Mouse (Mus musculus) forebrain, embryonic 16.5 days (tissue): Measurements from ENCODE around the gene Mcts2. TPM values are rescaled to one million over a fixed set of nuclear protein-coding genes. Genes with fewer than 3 reads are reported as not detected.

Experiments
- ATAC-seq: fragments of 200-750 bp; cut with Nextera tagmentation; 2 replicates; pipeline ENCODE4 v1.8.0; 2017; ENCODE audit warnings: mild to moderate bottlenecking, moderate library complexity
- H3K27ac ChIP-seq: fragments of 300-500 bp; sonication (generic); 2 replicates; pipeline ENCODE4 v1.5.1; 2014; ENCODE audit warnings: low read length, control low read depth
- H3K27me3 ChIP-seq: fragments of 300-500 bp; sonication (generic); replicated peaks from 2 replicates; pipeline ENCODE4 v1.6.1; 2014; ENCODE audit warnings: low read length; ENCODE audit not compliant: control insufficient read depth, insufficient read depth
- H3K36me3 ChIP-seq: fragments of 300-500 bp; sonication (generic); 2 replicates; pipeline ENCODE4 v1.6.1; 2014; ENCODE audit not compliant: control insufficient read depth, insufficient read depth
- H3K4me1 ChIP-seq: fragments of 300-500 bp; sonication (generic); replicated peaks from 2 replicates; pipeline ENCODE4 v1.6.1; 2014; ENCODE audit warnings: low read length; ENCODE audit not compliant: control insufficient read depth, insufficient read depth
- H3K4me2 ChIP-seq: fragments of 300-500 bp; sonication (generic); 2 replicates; pipeline ENCODE4 v1.6.1; 2014; ENCODE audit warnings: mild to moderate bottlenecking, low read length, control low read depth
- H3K4me3 ChIP-seq: fragments of 300-500 bp; sonication (generic); replicated peaks from 2 replicates; pipeline ENCODE4 v1.5.1; 2014; ENCODE audit warnings: mild to moderate bottlenecking, low read length, control low read depth
- H3K9ac ChIP-seq: fragments of 300-500 bp; sonication (generic); replicated peaks from 2 replicates; pipeline ENCODE4 v1.6.1; 2014; ENCODE audit warnings: low read depth, low read length, control low read depth
- H3K9me3 ChIP-seq: fragments of 300-500 bp; sonication (generic); 2 replicates; pipeline ENCODE4 v1.6.1; 2016; ENCODE audit warnings: low read length; ENCODE audit not compliant: control insufficient read depth
- WGBS: fragments of 180-500 bp; shearing (Covaris S2); extraction: QIAGEN DNeasy Blood & Tissue Kit; methylation state at CpG from one replicate; pipeline ENCODE4 v1.1.7; 2014; 5-methylcytosine and 5-hydroxymethylcytosine counted together
- polyA plus RNA-seq: library from polyadenylated mRNA; unstranded; fragments of >200 nt; fragmentation: Nextera tagmentation; extraction: Ambion mirVana; gene quantifications from 2 replicates; pipeline ENCODE4 v1.2.1, GENCODE M21; 2015

Mcts2 gene
- polyA plus RNA-seq, 1 experiment from 2014 or later = 32.8 TPM

DNA sequence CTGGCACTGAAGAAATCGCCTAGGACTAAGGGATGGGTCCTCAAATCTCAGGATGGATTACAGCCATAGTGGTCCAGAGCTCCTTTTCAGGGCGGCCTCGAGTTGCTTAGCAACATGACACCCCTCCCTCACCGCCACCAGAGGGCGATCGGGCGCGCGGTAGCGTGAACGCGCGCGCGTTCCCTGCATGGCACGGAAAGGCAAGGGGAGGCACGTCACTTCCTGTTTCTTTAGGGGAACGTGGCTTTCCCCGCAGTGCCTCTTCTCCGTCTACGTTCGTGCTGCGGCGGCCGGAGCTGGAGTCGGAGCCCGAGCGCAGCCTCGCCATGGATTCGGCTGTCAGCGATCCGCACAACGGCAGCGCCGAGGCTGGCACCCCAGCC, 17.6 kb upstream of the Mcts2 start, which contains the start of gene H13:
TSS of gene H13 (plus strand) at position 206 of the 383 bp plus-strand sequence.
- peak; percentile 84 for ATAC-seq
- 0% methylated on average over 35 of the region's 35 CpGs for WGBS
- no peaks in the 10 kb centered on the region for H3K9me3 ChIP-seq
- H3K4me1 ChIP-seq = peaks cover 36% of the 10 kb centered on the region
- no peaks in the 10 kb centered on the region for H3K27me3 ChIP-seq
- peak within 1 kb of the TSS; percentile 99 for H3K4me3 ChIP-seq
- H3K9ac ChIP-seq = peak within 1 kb of the TSS; percentile 97
- H3K27ac ChIP-seq = peak within 1 kb of the TSS; percentile 82
- H3K4me2 ChIP-seq = peak within 1 kb of the TSS; percentile 94
- H3K36me3 ChIP-seq = peaks cover 3% of the 10 kb centered on the region; the same call in 1 of the 2 replicates

DNA sequence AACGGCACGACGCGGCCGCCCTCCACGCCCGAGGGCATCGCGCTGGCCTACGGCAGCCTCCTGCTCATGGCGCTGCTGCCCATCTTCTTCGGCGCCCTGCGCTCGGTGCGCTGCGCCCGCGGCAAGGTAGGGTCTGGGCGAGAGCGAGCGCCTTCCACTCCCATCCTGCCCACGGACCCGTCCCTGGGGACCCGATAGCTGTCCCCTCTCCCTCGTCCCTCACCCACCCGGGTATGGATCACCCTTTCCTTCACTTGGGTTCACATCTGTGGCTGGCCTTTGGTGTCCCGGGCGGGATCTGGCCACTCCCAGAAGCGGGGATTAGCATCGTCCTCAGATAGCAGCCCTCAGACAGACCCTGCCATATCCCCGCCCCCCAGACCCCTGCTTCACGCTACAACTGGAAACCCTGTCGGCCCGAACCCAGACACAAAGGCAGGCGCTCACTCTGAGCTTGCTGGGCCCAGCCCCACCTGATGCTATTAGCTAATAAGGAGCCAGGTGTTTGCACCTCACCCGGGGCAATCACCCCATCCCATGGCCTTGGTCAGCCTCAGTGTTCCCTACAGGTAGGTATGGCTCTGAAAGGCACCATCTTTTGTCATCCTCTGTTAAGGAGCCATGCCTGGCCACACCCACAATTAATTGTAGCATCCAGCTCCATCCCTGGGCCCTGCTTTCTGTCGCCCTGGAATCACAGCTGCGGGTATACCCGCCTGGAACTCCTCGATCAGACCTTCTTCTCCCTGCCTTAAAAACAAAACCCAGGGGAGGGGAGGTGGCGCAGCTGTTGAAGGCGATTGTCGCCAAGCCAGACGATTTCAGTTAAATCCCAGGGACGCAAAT, 17.0 kb upstream of the Mcts2 start:
- Histone ChIP-seq H3K27ac (peak overlapping the region; percentile 82), H3K4me3 (peak overlapping the region; percentile 99), H3K4me1 (peaks cover 38% of the 10 kb centered on the region), H3K27me3 (no peaks in the 10 kb centered on the region), H3K9me3 (no peaks in the 10 kb centered on the region), H3K9ac (peak overlapping the region; percentile 97), H3K36me3 (peaks cover 5% of the 10 kb centered on the region), H3K4me2 (peak overlapping the region; percentile 94)
- peak; percentile 71 for ATAC-seq
- WGBS = under 1% methylated on average over 46 of the region's 46 CpGs

DNA sequence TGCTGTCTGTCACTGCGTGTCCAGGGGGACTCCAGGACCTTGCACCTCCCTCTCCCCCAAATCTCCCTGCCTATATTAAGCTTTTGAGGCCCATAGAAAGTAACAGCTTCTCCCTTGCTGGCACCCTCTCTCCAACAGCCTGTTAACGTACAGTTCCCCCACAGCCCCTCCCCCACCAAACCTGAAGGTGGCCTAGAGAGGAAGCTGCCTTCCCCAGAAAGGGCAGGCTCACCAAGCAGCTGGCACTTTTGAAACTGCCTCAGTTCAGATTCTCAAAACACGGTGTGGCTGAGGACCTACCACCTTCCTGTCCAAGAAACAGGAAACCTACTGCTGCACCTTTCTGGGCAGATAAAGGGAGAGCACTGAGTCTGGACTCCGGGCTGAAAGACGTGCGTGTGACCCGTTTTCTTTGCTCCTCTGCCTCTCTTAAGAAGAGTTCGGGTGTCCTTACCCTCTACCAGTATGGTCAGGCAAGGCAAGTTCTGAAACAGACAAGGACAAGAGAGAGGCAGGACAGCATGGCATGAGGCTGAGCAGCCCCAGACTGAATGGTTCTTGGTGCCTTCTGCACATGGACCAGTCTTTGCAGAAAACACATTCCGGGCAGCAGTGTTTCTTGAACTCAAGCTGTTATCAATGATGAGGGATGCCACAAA, 15.7 kb upstream of the Mcts2 start:
- 57% methylated on average over 9 of the region's 9 CpGs for WGBS
- ATAC-seq = no peak
- H3K4me3 ChIP-seq = peak overlapping the region; percentile 99

DNA sequence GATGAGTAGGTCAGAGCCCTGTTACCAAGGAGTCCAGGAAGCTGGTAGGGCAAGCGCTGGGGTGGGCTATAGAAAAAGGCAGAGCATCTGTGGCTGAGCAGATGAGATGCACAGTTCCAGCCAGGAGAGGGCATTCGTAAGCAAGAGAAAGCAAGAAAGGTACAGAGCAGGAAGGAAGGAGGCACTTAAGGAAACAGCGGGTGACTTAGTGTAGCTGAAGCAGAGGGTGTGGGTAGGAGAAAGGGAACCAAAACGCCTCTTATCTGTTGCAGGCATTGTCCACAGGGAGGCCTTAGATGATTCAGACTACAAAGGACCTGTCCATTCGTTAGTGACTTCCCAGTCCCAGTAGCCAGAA, 15.2 kb upstream of the Mcts2 start:
- H3K9me3 ChIP-seq = no peaks in the 10 kb centered on the region
- no peaks in the 10 kb centered on the region for H3K27me3 ChIP-seq
- 0 out of 2 replicates have a peak overlapping the region, but pooled peaks have one; percentile 82 for H3K27ac ChIP-seq
- H3K4me1 ChIP-seq = peaks cover 43% of the 10 kb centered on the region
- peak overlapping the region; percentile 99 for H3K4me3 ChIP-seq
- no peak for ATAC-seq
- H3K9ac ChIP-seq = peak overlapping the region; percentile 97
- H3K4me2 ChIP-seq = peak overlapping the region; percentile 94
- H3K36me3 ChIP-seq = peaks cover 14% of the 10 kb centered on the region
- WGBS = 27% methylated on average over 5 of the region's 5 CpGs

More for the DNA sequence above, 15.7 kb upstream of the Mcts2 start:
- peaks cover 14% of the 10 kb centered on the region for H3K36me3 ChIP-seq
- no peaks in the 10 kb centered on the region for H3K27me3 ChIP-seq
- peaks cover 43% of the 10 kb centered on the region for H3K4me1 ChIP-seq
- peak overlapping the region; percentile 82 for H3K27ac ChIP-seq
- H3K9ac ChIP-seq = peak overlapping the region; percentile 97
- H3K9me3 ChIP-seq = no peaks in the 10 kb centered on the region
- peak overlapping the region; percentile 94 for H3K4me2 ChIP-seq

DNA sequence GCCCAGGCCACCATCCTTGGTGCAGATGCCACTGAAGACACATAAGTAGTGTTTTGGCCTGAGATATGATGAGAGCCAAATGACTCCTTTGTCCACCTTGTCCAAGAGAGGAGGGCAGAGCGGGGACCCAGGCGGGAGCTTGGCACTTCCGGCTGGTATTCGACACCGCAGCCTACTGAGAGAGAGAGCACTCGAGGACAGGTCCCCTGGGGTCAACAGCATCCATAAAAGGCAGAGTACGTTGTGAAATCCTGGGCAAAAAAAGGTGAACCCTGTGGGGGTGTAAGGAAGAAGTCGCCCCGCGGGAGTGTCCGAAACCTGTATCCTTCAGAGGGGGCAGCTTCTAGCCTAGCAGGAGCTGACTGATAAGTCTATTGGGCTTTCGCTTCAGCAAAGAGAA, 14.7 kb upstream of the Mcts2 start:
- Histone ChIP-seq H3K4me1 (peaks cover 43% of the 10 kb centered on the region), H3K27ac (no peak overlapping the region), H3K9ac (peak overlapping the region; percentile 37), H3K27me3 (no peaks in the 10 kb centered on the region), H3K9me3 (no peaks in the 10 kb centered on the region), H3K36me3 (peaks cover 14% of the 10 kb centered on the region), H3K4me2 (peak overlapping the region; percentile 94), H3K4me3 (peak overlapping the region; percentile 99)
- ATAC-seq = no peak
- WGBS = 87% methylated on average over 12 of the region's 12 CpGs

DNA sequence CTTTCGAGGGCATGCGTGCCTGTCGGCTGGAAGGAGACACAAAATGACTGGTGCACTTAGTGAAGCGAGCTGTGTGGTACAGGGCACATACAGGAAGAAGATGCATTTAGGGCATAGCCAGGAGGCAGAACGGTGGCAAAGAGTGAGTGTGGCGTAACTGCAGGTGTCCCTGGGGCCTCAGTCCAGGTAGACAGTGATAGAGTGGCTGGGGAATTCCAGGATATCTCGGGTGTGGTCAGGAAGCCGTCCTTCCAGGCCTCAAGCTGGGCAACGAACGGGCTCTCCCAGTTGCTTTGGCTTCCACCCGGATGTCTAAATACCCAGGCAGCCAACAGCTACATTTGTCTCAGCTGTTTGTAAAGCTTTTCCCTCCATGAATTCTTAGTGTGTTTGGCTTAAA, 12.7 kb upstream of the Mcts2 start:
- ATAC-seq = no peak
- Histone ChIP-seq H3K4me1 (peaks cover 47% of the 10 kb centered on the region), H3K27me3 (no peaks in the 10 kb centered on the region), H3K9ac (no peak overlapping the region), H3K27ac (no peak overlapping the region), H3K9me3 (no peaks in the 10 kb centered on the region), H3K36me3 (peaks cover 21% of the 10 kb centered on the region), H3K4me2 (no peak overlapping the region), H3K4me3 (no peak overlapping the region)
- 79% methylated on average over 11 of the region's 11 CpGs for WGBS

DNA sequence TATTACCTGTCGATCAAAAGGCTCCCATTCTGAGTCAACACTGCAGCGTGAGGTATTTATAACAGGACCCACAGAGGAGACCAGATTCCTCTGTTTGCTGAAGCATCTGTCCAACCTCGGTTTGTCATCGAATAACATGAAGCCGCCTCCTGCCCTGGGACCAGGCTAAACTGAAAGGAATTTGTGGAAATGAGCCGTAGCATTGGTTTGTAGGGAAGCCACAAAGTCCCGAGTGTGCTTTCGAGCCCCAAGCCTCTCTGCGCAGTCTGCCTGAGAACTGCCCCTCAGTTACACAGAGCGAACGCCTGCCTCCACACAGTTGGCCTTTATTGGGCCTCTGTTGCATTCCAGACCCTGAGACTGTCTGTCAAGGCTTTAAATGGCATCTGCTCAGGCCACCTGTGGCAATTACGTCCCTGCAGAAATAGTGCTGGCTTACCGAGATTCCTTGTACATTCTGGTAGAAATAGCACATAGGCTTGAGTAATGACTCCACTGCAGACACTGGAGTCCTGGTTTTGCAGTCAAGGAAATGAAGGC, 11.5 kb upstream of the Mcts2 start:
- no peak overlapping the region for H3K4me2 ChIP-seq
- H3K27me3 ChIP-seq = no peaks in the 10 kb centered on the region
- H3K4me1 ChIP-seq = peaks cover 57% of the 10 kb centered on the region
- no peak for ATAC-seq
- H3K4me3 ChIP-seq = no peak overlapping the region
- 88% methylated on average over 13 of the region's 13 CpGs for WGBS
- no peak overlapping the region for H3K27ac ChIP-seq
- H3K9ac ChIP-seq = no peak overlapping the region
- peaks cover 26% of the 10 kb centered on the region for H3K36me3 ChIP-seq
- no peaks in the 10 kb centered on the region for H3K9me3 ChIP-seq

DNA sequence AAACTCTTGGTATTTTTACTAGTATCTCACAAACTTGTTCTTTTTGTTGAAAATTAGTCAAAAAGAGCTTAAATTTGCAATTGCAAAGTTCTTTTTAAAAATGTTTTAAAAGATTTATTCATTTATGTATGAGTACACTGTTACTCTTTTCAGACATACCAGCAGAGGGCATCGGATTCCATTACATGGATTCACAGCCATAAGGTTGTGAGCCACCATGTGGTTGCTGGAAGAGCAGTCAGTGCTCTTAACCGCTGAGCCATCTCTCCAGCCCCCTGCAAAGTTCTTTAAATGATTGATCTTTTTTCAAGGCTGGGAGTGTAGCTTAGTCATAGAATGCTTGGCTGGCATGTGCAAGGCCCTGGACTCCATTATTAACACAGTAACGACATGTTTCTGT, 8.5 kb upstream of the Mcts2 start:
- peaks cover 31% of the 10 kb centered on the region for H3K4me1 ChIP-seq
- H3K36me3 ChIP-seq = peaks cover 47% of the 10 kb centered on the region
- 60% methylated on average over 3 of the region's 3 CpGs for WGBS
- no peak overlapping the region for H3K4me3 ChIP-seq
- no peak overlapping the region for H3K27ac ChIP-seq
- no peak overlapping the region for H3K4me2 ChIP-seq
- no peaks in the 10 kb centered on the region for H3K27me3 ChIP-seq
- peak; percentile 72 for ATAC-seq
- H3K9me3 ChIP-seq = no peaks in the 10 kb centered on the region
- H3K9ac ChIP-seq = no peak overlapping the region

DNA sequence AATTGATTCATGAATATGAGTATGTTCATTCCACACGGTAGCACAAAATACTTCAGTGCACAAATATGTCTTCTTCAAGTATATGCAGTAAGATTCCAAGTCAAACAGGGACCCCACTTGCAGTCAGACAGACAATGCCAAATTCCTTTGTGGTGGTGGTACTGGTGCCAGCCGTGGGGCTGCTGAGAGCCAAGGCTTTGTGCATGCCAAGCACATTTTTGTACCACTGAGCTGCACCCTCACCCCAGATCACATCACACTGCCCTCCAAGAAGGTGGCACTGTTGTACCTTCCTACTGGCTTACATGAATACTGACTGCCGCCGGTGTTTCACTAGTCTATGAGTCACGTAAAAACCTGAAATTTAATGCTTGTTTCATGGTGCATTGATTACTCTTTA, 7.9 kb upstream of the Mcts2 start:
- Histone ChIP-seq H3K4me3 (no peak overlapping the region), H3K4me2 (no peak overlapping the region), H3K27me3 (no peaks in the 10 kb centered on the region), H3K36me3 (peaks cover 53% of the 10 kb centered on the region), H3K9ac (no peak overlapping the region), H3K4me1 (peaks cover 28% of the 10 kb centered on the region), H3K27ac (no peak overlapping the region), H3K9me3 (no peaks in the 10 kb centered on the region)
- WGBS = 83% methylated on average over 5 of the region's 5 CpGs
- no peak for ATAC-seq
